Mouse (Mus musculus) lung, postnatal 0 days (tissue): ENCODE data around the gene Trim47.

Experiments
- CTCF ChIP-seq: IDR thresholded peaks from 2 replicates; pipeline ENCODE4 v1.5.1; 2016; ENCODE audit warnings: antibody characterized with exemption, mild to moderate bottlenecking
- EP300 ChIP-seq: IDR thresholded peaks from 2 replicates; pipeline ENCODE4 v1.6.1; 2016; ENCODE audit warnings: antibody characterized with exemption, mild to moderate bottlenecking, control low read depth

DNA sequence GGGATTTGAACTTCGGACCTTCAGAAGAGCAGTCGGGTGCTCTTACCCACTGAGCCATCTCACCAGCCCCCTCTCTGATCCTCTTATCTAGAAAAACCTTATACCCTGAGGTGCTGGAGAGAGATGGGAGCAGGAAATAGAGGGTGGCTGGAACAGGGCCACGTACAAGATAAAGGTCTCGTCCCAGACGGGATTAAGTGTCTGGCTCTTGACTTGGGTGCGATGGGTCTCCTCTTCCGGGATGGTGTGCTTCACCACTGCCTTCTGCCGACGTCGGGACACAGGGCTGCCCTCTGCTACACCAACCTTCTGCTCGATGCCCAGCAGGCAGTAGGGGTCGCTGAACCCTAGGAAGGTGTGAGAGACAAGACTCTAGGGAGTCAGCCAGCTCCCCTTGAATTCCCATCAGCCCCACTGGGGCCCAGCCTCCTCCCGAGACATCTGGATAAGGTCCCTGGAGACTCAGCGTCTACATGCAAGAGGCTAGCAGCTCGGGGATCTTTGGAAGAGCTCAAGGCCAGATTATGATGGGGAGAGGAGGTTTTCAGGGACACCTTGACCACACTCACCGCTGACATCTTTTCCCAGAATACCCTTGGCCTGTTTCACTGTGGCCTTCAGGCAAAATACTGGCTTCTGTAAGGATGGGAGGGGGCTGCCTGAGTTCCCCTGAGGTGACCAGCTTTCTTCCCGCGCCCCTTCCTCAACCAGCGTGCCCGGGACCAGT, 51.3 kb downstream of the Trim47 start:
- TF ChIP-seq CTCF (peak; percentile 30; the same call in 1 of the 2 replicates), EP300 (no peak)
